Mouse (Mus musculus): ENCODE results near the gene Specc1. TPM values are rescaled to one million over a fixed set of nuclear protein-coding genes. Genes with fewer than 3 reads are reported as not detected.

Gene Specc1
- polyA plus RNA-seq (2015; fragmentation: Nextera tagmentation; extraction: Ambion mirVana): 10.2 and 12.9 TPM in 2 replicates

- H3K27ac ChIP-seq (replicated peaks): no peak within 1 kb of the TSS
- H3K36me3 ChIP-seq: no peaks in the 10 kb centered on the region
- H3K4me1 ChIP-seq (replicated peaks): peaks cover 9% of the 10 kb centered on the region
- H3K9me3 ChIP-seq: no peaks in the 10 kb centered on the region
- under 1% methylated on average over 48 of the region's 58 CpGs for WGBS
- peak within 1 kb of the TSS; percentile 99 for H3K4me2 ChIP-seq
- peak; percentile 97 for ATAC-seq (ENCODE audit: low read depth)
- H3K27me3 ChIP-seq: peaks cover 34% of the 10 kb centered on the region
- peak within 1 kb of the TSS; percentile 66 for H3K4me3 ChIP-seq
- H3K9ac ChIP-seq: peak within 1 kb of the TSS; percentile 71
Measured at GRCm38 (mm10) chr11:61956572-61957295, at the start of gene Specc1. Specc1 (plus strand) TSS chr11:61956763.

DNA sequence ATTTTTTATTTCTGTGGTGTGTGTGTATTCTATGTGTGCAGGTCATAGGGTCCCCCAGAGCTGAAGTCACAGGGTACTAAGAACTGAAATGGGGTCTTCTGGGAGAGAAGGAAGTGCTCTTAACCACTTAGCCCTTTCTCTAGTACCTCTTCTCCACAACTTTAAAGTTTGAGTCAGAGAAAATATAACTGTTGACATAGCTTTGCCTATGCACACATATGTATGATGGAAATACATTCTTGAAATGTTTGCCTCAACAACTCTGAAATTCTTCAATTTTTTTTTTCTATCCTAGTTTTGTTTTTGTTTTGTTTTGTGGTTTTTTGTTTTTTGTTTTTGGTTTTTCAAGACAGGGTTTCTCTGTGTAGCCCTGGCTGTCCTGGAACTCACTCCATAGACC lies 48.2 kb upstream of the Specc1 start:
- no peak overlapping the region for H3K9ac ChIP-seq
- no peak for ATAC-seq (ENCODE audit: low read depth)
- H3K27ac ChIP-seq (replicated peaks): no peak overlapping the region
- H3K4me3 ChIP-seq: no peak overlapping the region
- H3K4me1 ChIP-seq (replicated peaks): no peaks in the 10 kb centered on the region
- H3K27me3 ChIP-seq: no peaks in the 10 kb centered on the region
- H3K9me3 ChIP-seq: no peaks in the 10 kb centered on the region
- peaks cover 69% of the 10 kb centered on the region for H3K36me3 ChIP-seq
- no peak overlapping the region for H3K4me2 ChIP-seq

GRCm38 (mm10) chr11:61919702-61920101 lies 36.9 kb upstream of the Specc1 start:
- Histone ChIP-seq H3K9ac (no peak overlapping the region), H3K4me2 (no peak overlapping the region), H3K4me3 (no peak overlapping the region), H3K9me3 (no peaks in the 10 kb centered on the region), H3K27ac (replicated peaks) (no peak overlapping the region), H3K4me1 (replicated peaks) (no peaks in the 10 kb centered on the region), H3K36me3 (peaks cover 40% of the 10 kb centered on the region), H3K27me3 (no peaks in the 10 kb centered on the region)
- WGBS: 94% methylated on average over 3 of the region's 3 CpGs
- no peak for ATAC-seq (ENCODE audit: low read depth)

GRCm38 (mm10) chr11:61923309-61923708 lies 33.3 kb upstream of the Specc1 start:
- Histone ChIP-seq H3K9me3 (no peaks in the 10 kb centered on the region), H3K27ac (replicated peaks) (no peak overlapping the region), H3K9ac (no peak overlapping the region), H3K36me3 (peaks cover 20% of the 10 kb centered on the region), H3K4me1 (replicated peaks) (peaks cover 4% of the 10 kb centered on the region), H3K4me3 (no peak overlapping the region), H3K4me2 (no peak overlapping the region), H3K27me3 (no peaks in the 10 kb centered on the region)
- WGBS: 81% methylated on average over 1 of the region's 1 CpGs
- no peak for ATAC-seq (ENCODE audit: low read depth)

DNA sequence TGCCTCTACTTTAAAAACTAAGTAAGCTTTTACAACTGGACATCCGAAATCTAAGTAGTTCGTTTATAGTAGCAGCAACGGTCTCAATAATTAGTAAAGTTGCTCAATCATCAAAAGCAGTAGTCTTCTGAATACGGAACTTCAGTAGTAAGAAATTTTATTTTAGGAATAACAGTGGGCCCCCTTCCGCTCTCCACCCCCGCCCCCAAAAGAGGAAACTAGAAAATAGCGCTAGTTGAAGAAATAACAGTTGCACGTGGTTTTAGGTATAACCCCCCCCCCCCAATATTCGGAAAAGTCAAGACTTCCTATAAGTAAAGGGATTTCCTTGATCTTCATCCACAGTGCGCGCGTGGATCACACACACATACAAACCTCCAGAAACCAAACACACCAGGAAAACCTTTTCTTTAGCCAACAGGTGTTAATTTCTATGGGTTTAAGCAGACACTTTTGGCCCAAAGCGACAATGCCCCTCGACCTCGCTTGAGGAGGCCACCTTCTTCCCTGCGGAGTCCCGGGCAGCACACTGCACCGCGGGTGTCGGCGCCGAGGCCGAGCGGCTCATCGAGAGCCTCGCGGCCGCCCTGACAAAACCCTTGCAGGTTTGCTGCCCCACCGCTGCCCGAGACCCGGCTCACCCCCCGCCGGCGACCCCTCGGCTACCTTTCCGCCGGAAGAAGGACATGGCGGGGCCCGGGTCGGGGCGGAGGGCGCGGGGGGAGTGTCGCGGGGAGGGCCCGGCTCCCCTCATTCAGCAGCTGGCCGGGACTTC lies 27.1 kb upstream of the Specc1 start:
- Histone ChIP-seq H3K36me3 (0 out of 2 replicates have a peak, but pooled peaks cover 5% of the 10 kb centered on the region), H3K27ac (replicated peaks) (peak overlapping the region; percentile 98), H3K4me3 (peak overlapping the region; percentile 79), H3K9me3 (no peaks in the 10 kb centered on the region), H3K9ac (peak overlapping the region; percentile 88), H3K27me3 (no peaks in the 10 kb centered on the region), H3K4me1 (replicated peaks) (peaks cover 29% of the 10 kb centered on the region), H3K4me2 (peak overlapping the region; percentile 58)
- 2% methylated on average over 44 of the region's 47 CpGs for WGBS
- ATAC-seq (ENCODE audit: low read depth): peak; percentile 67

GRCm38 (mm10) chr11:61930098-61930517 lies 26.5 kb upstream of the Specc1 start, which contains the start of gene Akap10:
Akap10 (minus strand) TSS chr11:61930252.
- ATAC-seq (ENCODE audit: low read depth): peak; percentile 95
- H3K4me2 ChIP-seq: peak within 1 kb of the TSS; percentile 58
- WGBS: 0% methylated on average over 43 of the region's 43 CpGs

GRCm38 (mm10) chr11:61930640-61931586 lies 25.6 kb upstream of the Specc1 start:
- H3K36me3 ChIP-seq: 0 out of 2 replicates have a peak, but pooled peaks cover 5% of the 10 kb centered on the region
- peak overlapping the region; percentile 98 for H3K27ac ChIP-seq (replicated peaks)
- peak overlapping the region; percentile 58 for H3K4me2 ChIP-seq
- H3K27me3 ChIP-seq: no peaks in the 10 kb centered on the region
- H3K4me3 ChIP-seq: peak overlapping the region; percentile 79
- peaks cover 29% of the 10 kb centered on the region for H3K4me1 ChIP-seq (replicated peaks)
- H3K9ac ChIP-seq: peak overlapping the region; percentile 85
- no peaks in the 10 kb centered on the region for H3K9me3 ChIP-seq
- ATAC-seq (ENCODE audit: low read depth): peak; percentile 32
- 21% methylated on average over 11 of the region's 11 CpGs for WGBS

More at GRCm38 (mm10) chr11:61930098-61930517, 26.5 kb upstream of the Specc1 start, which contains the start of gene Akap10:
- Histone ChIP-seq H3K4me1 (replicated peaks) (peaks cover 29% of the 10 kb centered on the region), H3K9ac (peak within 1 kb of the TSS; percentile 88), H3K9me3 (no peaks in the 10 kb centered on the region), H3K36me3 (0 out of 2 replicates have a peak, but pooled peaks cover 5% of the 10 kb centered on the region), H3K4me3 (peak within 1 kb of the TSS; percentile 79), H3K27me3 (no peaks in the 10 kb centered on the region), H3K27ac (replicated peaks) (peak within 1 kb of the TSS; percentile 98)

DNA sequence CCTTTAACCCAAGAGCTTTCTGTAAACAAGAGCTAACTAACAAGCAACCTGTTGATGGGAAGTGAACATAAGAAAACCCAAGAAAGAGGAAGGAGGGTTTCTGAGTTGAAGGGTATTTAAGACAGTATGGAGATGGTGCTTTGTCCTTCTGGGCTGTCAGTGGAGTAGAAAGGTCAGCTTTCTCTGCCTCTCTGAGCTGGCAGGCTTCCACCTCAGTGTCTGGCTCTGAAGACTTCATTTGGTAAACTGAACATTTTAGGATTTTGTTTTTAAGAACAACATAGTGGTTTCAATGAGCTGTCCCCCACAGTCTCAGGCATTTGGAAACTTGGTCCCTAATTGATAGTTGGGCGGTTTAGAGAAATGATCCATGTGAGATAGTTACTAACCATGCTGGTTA lies 18.8 kb upstream of the Specc1 start:
- Histone ChIP-seq H3K9ac (no peak overlapping the region), H3K4me3 (no peak overlapping the region), H3K4me2 (no peak overlapping the region), H3K36me3 (no peaks in the 10 kb centered on the region), H3K4me1 (replicated peaks) (no peaks in the 10 kb centered on the region), H3K27ac (replicated peaks) (no peak overlapping the region), H3K27me3 (no peaks in the 10 kb centered on the region), H3K9me3 (no peaks in the 10 kb centered on the region)
- WGBS: 90% methylated on average over 1 of the region's 1 CpGs
- no peak for ATAC-seq (ENCODE audit: low read depth)

GRCm38 (mm10) chr11:61942903-61943302 lies 13.7 kb upstream of the Specc1 start:
- no peak for ATAC-seq (ENCODE audit: low read depth)
- H3K4me2 ChIP-seq: no peak overlapping the region
- no peaks in the 10 kb centered on the region for H3K4me1 ChIP-seq (replicated peaks)
- WGBS: 91% methylated on average over 2 of the region's 2 CpGs
- no peaks in the 10 kb centered on the region for H3K27me3 ChIP-seq
- H3K9ac ChIP-seq: no peak overlapping the region
- no peaks in the 10 kb centered on the region for H3K36me3 ChIP-seq
- no peak overlapping the region for H3K4me3 ChIP-seq
- no peaks in the 10 kb centered on the region for H3K9me3 ChIP-seq
- no peak overlapping the region for H3K27ac ChIP-seq (replicated peaks)

GRCm38 (mm10) chr11:61944417-61944816 lies 12.1 kb upstream of the Specc1 start:
- WGBS: 81% methylated on average over 9 of the region's 9 CpGs
- no peak for ATAC-seq (ENCODE audit: low read depth)
- H3K4me1 ChIP-seq (replicated peaks): no peaks in the 10 kb centered on the region
- H3K27ac ChIP-seq (replicated peaks): no peak overlapping the region
- no peak overlapping the region for H3K4me2 ChIP-seq
- no peaks in the 10 kb centered on the region for H3K27me3 ChIP-seq
- no peaks in the 10 kb centered on the region for H3K36me3 ChIP-seq
- no peak overlapping the region for H3K4me3 ChIP-seq
- no peaks in the 10 kb centered on the region for H3K9me3 ChIP-seq
- H3K9ac ChIP-seq: no peak overlapping the region

DNA sequence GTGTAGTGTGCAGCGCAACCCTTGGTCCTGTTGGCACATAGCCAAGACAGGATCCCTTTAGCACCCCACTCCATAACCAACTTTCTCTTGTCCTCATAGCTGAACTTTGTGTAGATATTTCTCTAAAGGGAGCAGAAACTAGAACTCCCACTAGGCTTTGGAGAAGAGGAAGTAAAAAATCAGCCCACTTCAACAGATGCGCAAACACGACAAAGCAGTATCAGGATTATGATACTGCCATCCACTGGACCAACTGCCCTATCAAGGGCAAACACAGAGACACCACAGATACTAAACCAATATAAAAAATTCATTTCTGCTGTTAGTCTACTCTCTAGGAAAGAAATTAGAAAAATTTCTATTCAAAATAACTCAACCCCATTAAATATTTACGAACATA lies 10.0 kb upstream of the Specc1 start:
- 93% methylated on average over 4 of the region's 4 CpGs for WGBS

More for the DNA sequence above, 10.0 kb upstream of the Specc1 start:
- Histone ChIP-seq H3K27me3 (no peaks in the 10 kb centered on the region), H3K4me1 (replicated peaks) (no peaks in the 10 kb centered on the region), H3K36me3 (no peaks in the 10 kb centered on the region), H3K9me3 (no peaks in the 10 kb centered on the region), H3K4me2 (no peak overlapping the region), H3K9ac (no peak overlapping the region), H3K4me3 (no peak overlapping the region), H3K27ac (replicated peaks) (no peak overlapping the region)
- no peak for ATAC-seq (ENCODE audit: low read depth)
